8 mouse cellular contexts compared by ENCODE assay signal in the genomic region with DNA sequence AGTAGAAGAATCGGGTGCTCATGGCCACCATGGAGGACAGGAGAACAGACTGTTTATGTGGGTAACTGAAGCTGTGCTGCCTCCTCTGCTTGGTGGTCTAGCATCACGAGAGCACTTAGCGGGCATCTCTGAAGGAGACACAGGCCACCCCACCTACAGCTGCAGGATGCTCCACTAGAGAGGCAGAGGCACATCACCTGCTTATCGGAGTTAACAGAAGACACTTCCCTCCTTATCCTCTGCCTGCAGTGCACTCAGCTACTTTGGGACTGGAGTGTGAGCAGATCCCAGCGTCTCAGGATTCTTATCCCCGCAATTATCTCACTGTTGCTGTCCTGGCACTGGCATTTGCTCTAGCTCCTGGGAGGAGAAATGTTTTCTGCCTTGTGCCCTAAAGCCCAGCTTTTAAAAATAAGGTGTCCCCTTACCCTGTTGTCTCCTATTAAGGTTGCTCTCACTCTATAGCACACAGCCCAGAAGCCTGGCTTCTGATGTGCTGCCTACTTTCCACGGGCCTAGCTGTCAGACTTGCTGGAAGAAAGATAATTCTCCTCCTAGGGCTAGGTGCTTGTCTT. TPM values are rescaled to one million over a fixed set of nuclear protein-coding genes. Genes with fewer than 3 reads are reported as not detected.
DNase-seq lines count a peak whose midpoint lies in the region; ATAC-seq and TF ChIP-seq lines count a peak whose summit lies in the region.

No protein-coding gene starts in this region.

- 12% methylated on average over 7 of the region's 7 CpGs for WGBS in heart, embryonic 10.5 days
- WGBS in heart, adult 2 months, result 12% methylated on average over 7 of the region's 7 CpGs
- 16% methylated on average over 7 of the region's 7 CpGs for WGBS in embryonic facial prominence, embryonic 14.5 days
- WGBS in limb, embryonic 10.5 days, result 26% methylated on average over 7 of the region's 7 CpGs

- H3K4me2 ChIP-seq in embryonic facial prominence, embryonic 14.5 days (ENCODE audit: low read depth, low read length), result peak overlapping the region; percentile 70

- H3K9me3 ChIP-seq in heart, embryonic 10.5 days, result no peaks in the 10 kb centered on the region
- H3K9me3 ChIP-seq in embryonic facial prominence, embryonic 14.5 days (ENCODE audit: control insufficient read depth, low read length), result no peaks in the 10 kb centered on the region
- H3K9me3 ChIP-seq in limb, embryonic 10.5 days (replicated peaks), result no peaks in the 10 kb centered on the region

- H3K27me3 ChIP-seq in heart, embryonic 10.5 days (ENCODE audit: insufficient read depth, poor library complexity, severe bottlenecking), result no peaks in the 10 kb centered on the region
- peaks cover 5% of the 10 kb centered on the region for H3K27me3 ChIP-seq in heart, adult 2 months (ENCODE audit: control insufficient read depth, insufficient read depth, low read length)
- no peaks in the 10 kb centered on the region for H3K27me3 ChIP-seq in embryonic facial prominence, embryonic 14.5 days (replicated peaks; ENCODE audit: control insufficient read depth, insufficient read depth, low read length)
- H3K27me3 ChIP-seq in limb, embryonic 10.5 days (ENCODE audit: low read depth, poor library complexity, severe bottlenecking), result no peaks in the 10 kb centered on the region

- TF ChIP-seq EP300 in heart, adult 2 months (IDR thresholded peaks at IDR 0.05; ENCODE audit: insufficient read depth, low read depth, low read length), result no peak

- H3K4me1 ChIP-seq in heart, embryonic 10.5 days, result peaks cover 67% of the 10 kb centered on the region
- H3K4me1 ChIP-seq in heart, adult 2 months (ENCODE audit: control insufficient read depth, insufficient read depth, low read length), result no peaks in the 10 kb centered on the region
- H3K4me1 ChIP-seq in embryonic facial prominence, embryonic 14.5 days (ENCODE audit: control insufficient read depth, insufficient read depth, low read length), result peaks cover 47% of the 10 kb centered on the region
- peaks cover 73% of the 10 kb centered on the region for H3K4me1 ChIP-seq in limb, embryonic 10.5 days

- TF ChIP-seq POLR2A in heart, adult 2 months (IDR thresholded peaks at IDR 0.05; ENCODE audit: insufficient read depth, low read depth, low read length), result no peak

- DNase-seq in heart, embryonic 10.5 days (ENCODE audit: low spot score), result peak; percentile 92
- no peak for DNase-seq in heart, adult 2 months
- DNase-seq in embryonic facial prominence, embryonic 14.5 days (ENCODE audit: low spot score), result no peak
- peak; percentile 39 for DNase-seq in limb, embryonic 10.5 days (ENCODE audit: low spot score)
- peak; percentile 47 for DNase-seq in neural tube, embryonic 10.5 days (ENCODE audit: extremely low spot score, low spot score)
- DNase-seq in right cerebral cortex, adult 18-20 months, result no peak
- DNase-seq in heart, adult 11 months, result no peak

- no peak for ATAC-seq in embryonic facial prominence, embryonic 14.5 days (ENCODE audit: low read depth)
- no peak for ATAC-seq in monocyte, adult 5-6 weeks (replicated peaks; ENCODE audit: insufficient number of reproducible peaks, low FRiP score, low TSS enrichment, poor library complexity, severe bottlenecking)

- H3K79me2 ChIP-seq in heart, adult 2 months (replicated peaks; ENCODE audit: control insufficient read depth, insufficient read depth, low read length), result no peaks in the 10 kb centered on the region

- peak overlapping the region; percentile 60 for H3K4me3 ChIP-seq in heart, embryonic 10.5 days
- no peak overlapping the region for H3K4me3 ChIP-seq in heart, adult 2 months
- H3K4me3 ChIP-seq in embryonic facial prominence, embryonic 14.5 days (ENCODE audit: low read depth, low read length), result peak overlapping the region; percentile 47
- peak overlapping the region; percentile 56 for H3K4me3 ChIP-seq in limb, embryonic 10.5 days

- peaks cover 7% of the 10 kb centered on the region; the same call in 1 of the 2 replicates for H3K36me3 ChIP-seq in heart, embryonic 10.5 days
- no peaks in the 10 kb centered on the region for H3K36me3 ChIP-seq in heart, adult 2 months (ENCODE audit: control insufficient read depth, insufficient read depth, low read length)
- H3K36me3 ChIP-seq in embryonic facial prominence, embryonic 14.5 days (ENCODE audit: control insufficient read depth, insufficient read depth, low read length), result peaks cover 1% of the 10 kb centered on the region; the same call in 1 of the 2 replicates
- peaks cover 7% of the 10 kb centered on the region for H3K36me3 ChIP-seq in limb, embryonic 10.5 days

- H3K27ac ChIP-seq in heart, embryonic 10.5 days, result peak overlapping the region; percentile 84
- no peak overlapping the region for H3K27ac ChIP-seq in heart, adult 2 months
- no peak overlapping the region for H3K27ac ChIP-seq in embryonic facial prominence, embryonic 14.5 days (replicated peaks; ENCODE audit: low read depth, low read length)
- H3K27ac ChIP-seq in limb, embryonic 10.5 days, result peak overlapping the region; percentile 83

- intact Hi-C loops in heart, adult 2 months (cut with DNase I), result no loop called here

- H3K9ac ChIP-seq in heart, adult 2 months (ENCODE audit: low read depth, low read length), result no peak overlapping the region
- peak overlapping the region; percentile 25; the same call in 1 of the 2 replicates for H3K9ac ChIP-seq in embryonic facial prominence, embryonic 14.5 days (ENCODE audit: low read depth, low read length)

- no peak for TF ChIP-seq CTCF in heart, adult 2 months (IDR thresholded peaks at IDR 0.05)

RNA-seq across cellular contexts. Expression of a gene that starts 1.6 kb away (rescaled TPM):
- polyA plus RNA-seq in heart, embryonic 10.5 days (2016; fragmentation: Nextera tagmentation; extraction: Ambion mirVana), result 6.4 and 6.8 TPM in 2 replicates
- under 1 TPM; 0.44 to 0.45 TPM for total RNA-seq in heart, adult 2 months (2021)
- polyA plus RNA-seq in heart, adult 2 months (2012; rRNA removed), result 1.5 and 1.7 TPM in 2 replicates
- 5.5 and 6.5 TPM in 2 replicates for polyA plus RNA-seq in embryonic facial prominence, embryonic 14.5 days (2014; fragmentation: Nextera tagmentation; extraction: Ambion mirVana)
- polyA plus RNA-seq in limb, embryonic 10.5 days (2016; fragmentation: Nextera tagmentation; extraction: Ambion mirVana), result 5.7 and 9.6 TPM in 2 replicates
- not detected in 3 replicates for total RNA-seq in monocyte, adult 5-6 weeks (2017)

RNA-seq across cellular contexts. Expression of a gene that starts 8.0 kb away (rescaled TPM):
- 6.9 and 7.3 TPM in 2 replicates for polyA plus RNA-seq in heart, embryonic 10.5 days (2016; fragmentation: Nextera tagmentation; extraction: Ambion mirVana)
- total RNA-seq in heart, adult 2 months (2021), result 1 to 10 TPM; 1.8 to 2.0 TPM
- 1.5 and 1.7 TPM in 2 replicates for polyA plus RNA-seq in heart, adult 2 months (2012; rRNA removed)
- polyA plus RNA-seq in embryonic facial prominence, embryonic 14.5 days (2014; fragmentation: Nextera tagmentation; extraction: Ambion mirVana), result 3.9 and 4.0 TPM in 2 replicates
- polyA plus RNA-seq in limb, embryonic 10.5 days (2016; fragmentation: Nextera tagmentation; extraction: Ambion mirVana), result 7.6 and 8.2 TPM in 2 replicates
- total RNA-seq in monocyte, adult 5-6 weeks (2017), result not detected in 3 replicates

RNA-seq across cellular contexts. Expression of a gene that starts 8.3 kb away (rescaled TPM):
- polyA plus RNA-seq in heart, embryonic 10.5 days (2016; fragmentation: Nextera tagmentation; extraction: Ambion mirVana), result 30.0 and 42.1 TPM in 2 replicates
- 1 to 10 TPM; 4.0 to 4.6 TPM for total RNA-seq in heart, adult 2 months (2021)
- polyA plus RNA-seq in heart, adult 2 months (2012; rRNA removed), result 3.5 and 7.4 TPM in 2 replicates
- 22.6 and 24.2 TPM in 2 replicates for polyA plus RNA-seq in embryonic facial prominence, embryonic 14.5 days (2014; fragmentation: Nextera tagmentation; extraction: Ambion mirVana)
- 57.8 and 58.8 TPM in 2 replicates for polyA plus RNA-seq in limb, embryonic 10.5 days (2016; fragmentation: Nextera tagmentation; extraction: Ambion mirVana)
- 29.1 to 46.4 TPM (median 29.3 TPM) in 3 replicates for total RNA-seq in monocyte, adult 5-6 weeks (2017)

RNA-seq across cellular contexts. Expression of a gene that starts 20.5 kb away (rescaled TPM):
- polyA plus RNA-seq in heart, embryonic 10.5 days (2016; fragmentation: Nextera tagmentation; extraction: Ambion mirVana), result 33.3 and 33.4 TPM in 2 replicates
- total RNA-seq in heart, adult 2 months (2021), result 10 to 100 TPM; 62.8 to 72.5 TPM
- 47.6 and 61.2 TPM in 2 replicates for polyA plus RNA-seq in heart, adult 2 months (2012; rRNA removed)
- polyA plus RNA-seq in embryonic facial prominence, embryonic 14.5 days (2014; fragmentation: Nextera tagmentation; extraction: Ambion mirVana), result 31.4 and 31.6 TPM in 2 replicates
- polyA plus RNA-seq in limb, embryonic 10.5 days (2016; fragmentation: Nextera tagmentation; extraction: Ambion mirVana), result 33.7 and 34.3 TPM in 2 replicates
- total RNA-seq in monocyte, adult 5-6 weeks (2017), result 22.4 to 46.2 TPM (median 25.7 TPM) in 3 replicates

RNA-seq across cellular contexts. Expression of a gene that starts 39.8 kb away (rescaled TPM):
- 22.0 and 28.5 TPM in 2 replicates for polyA plus RNA-seq in heart, embryonic 10.5 days (2016; fragmentation: Nextera tagmentation; extraction: Ambion mirVana)
- total RNA-seq in heart, adult 2 months (2021), result 10 to 100 TPM; 79.7 to 81.5 TPM
- 268 and 301 TPM in 2 replicates for polyA plus RNA-seq in heart, adult 2 months (2012; rRNA removed)
- polyA plus RNA-seq in embryonic facial prominence, embryonic 14.5 days (2014; fragmentation: Nextera tagmentation; extraction: Ambion mirVana), result 63.0 and 64.7 TPM in 2 replicates
- polyA plus RNA-seq in limb, embryonic 10.5 days (2016; fragmentation: Nextera tagmentation; extraction: Ambion mirVana), result 9.3 and 10.8 TPM in 2 replicates
- total RNA-seq in monocyte, adult 5-6 weeks (2017), result not detected in 3 replicates

Comparison
In these comparisons a context has a peak if more than half of its experiments do, and no peak if none do; other contexts are left out.
1. DNase-seq: peak in heart, embryonic 10.5 days (single experiment), limb, embryonic 10.5 days (single experiment) and neural tube, embryonic 10.5 days (single experiment); none in heart, adult 2 months (0 of 2), embryonic facial prominence, embryonic 14.5 days (single experiment), right cerebral cortex, adult 18-20 months (single experiment) and heart, adult 11 months (single experiment).
2. H3K27ac ChIP-seq: peak in heart, embryonic 10.5 days (single experiment) and limb, embryonic 10.5 days (single experiment); none in heart, adult 2 months (single experiment) and embryonic facial prominence, embryonic 14.5 days (single experiment).